Mouse (Mus musculus): ENCODE results near the gene Nup43. TPM values are rescaled to one million over a fixed set of nuclear protein-coding genes. Genes with fewer than 3 reads are reported as not detected.
A peak's percentile ranks its signal among the peaks of the same experiment; 100 is the strongest.

Gene Nup43
- polyA plus RNA-seq, 1 experiment from 2014 or later: 35.4 TPM

GRCm38 (mm10) chr10:7663159-7664026 is 3.9 kb upstream of the Nup43 start:
- Histone ChIP-seq H3K4me1 (ENCODE audit: control insufficient read depth in 2 of 2, insufficient read depth in 2 of 2, low read length in 2 of 2) (peaks cover 0 to 13% of the 10 kb centered on the region in 2 experiments; a peak in 2 of 4 replicates), H3K27me3 (ENCODE audit: control insufficient read depth, insufficient read depth, low read length) (no peaks in the 10 kb centered on the region), H3K9ac (ENCODE audit: low read length) (peak overlapping the region; percentile 88), H3K9me3 (ENCODE audit: control insufficient read depth, low read length) (no peaks in the 10 kb centered on the region), H3K36me3 (ENCODE audit: control insufficient read depth, insufficient read depth, low read length) (no peaks in the 10 kb centered on the region), H3K4me3 (ENCODE audit: control insufficient read depth in 1 of 2, insufficient read depth in 1 of 2, low read depth in 1 of 2, low read length in 2 of 2) (peak overlapping the region; percentile 72 to 96), H3K27ac (replicated peaks in 1 of 2; ENCODE audit: control insufficient read depth in 1 of 2, insufficient read depth in 1 of 2, low read depth in 2 of 2, low read length in 2 of 2) (peak overlapping the region; percentile 82 to 90), H3K4me2 (ENCODE audit: low read length) (peak overlapping the region; percentile 74)
- under 1% methylated on average over 64 of the region's 64 CpGs for WGBS
- peak; percentile 91 for ATAC-seq (ENCODE audit: insufficient number of reproducible peaks, insufficient read depth, low FRiP score, low read depth)

- Histone ChIP-seq H3K4me1 (ENCODE audit: control insufficient read depth in 2 of 2, insufficient read depth in 2 of 2, low read length in 2 of 2) (peaks cover 0 to 13% of the 10 kb centered on the region in 2 experiments; a peak in 2 of 4 replicates), H3K4me2 (ENCODE audit: low read length) (peak overlapping the region; percentile 74), H3K27ac (replicated peaks in 1 of 2; ENCODE audit: control insufficient read depth in 1 of 2, insufficient read depth in 1 of 2, low read depth in 2 of 2, low read length in 2 of 2) (peak overlapping the region in 1 of 2 experiments; percentile 90; a peak in 1 of 4 replicates), H3K4me3 (ENCODE audit: control insufficient read depth in 1 of 2, insufficient read depth in 1 of 2, low read depth in 1 of 2, low read length in 2 of 2) (peak overlapping the region; percentile 72 to 96; a peak in 3 of 4 replicates), H3K27me3 (ENCODE audit: control insufficient read depth, insufficient read depth, low read length) (no peaks in the 10 kb centered on the region), H3K36me3 (ENCODE audit: control insufficient read depth, insufficient read depth, low read length) (no peaks in the 10 kb centered on the region), H3K9me3 (ENCODE audit: control insufficient read depth, low read length) (no peaks in the 10 kb centered on the region), H3K9ac (ENCODE audit: low read length) (peak overlapping the region; percentile 88)
- ATAC-seq (ENCODE audit: insufficient number of reproducible peaks, insufficient read depth, low FRiP score, low read depth): no peak
- WGBS: 55% methylated on average over 6 of the region's 6 CpGs
These were observed 3.2 kb upstream of the Nup43 start for GRCm38 (mm10) chr10:7664027-7664526.

DNA sequence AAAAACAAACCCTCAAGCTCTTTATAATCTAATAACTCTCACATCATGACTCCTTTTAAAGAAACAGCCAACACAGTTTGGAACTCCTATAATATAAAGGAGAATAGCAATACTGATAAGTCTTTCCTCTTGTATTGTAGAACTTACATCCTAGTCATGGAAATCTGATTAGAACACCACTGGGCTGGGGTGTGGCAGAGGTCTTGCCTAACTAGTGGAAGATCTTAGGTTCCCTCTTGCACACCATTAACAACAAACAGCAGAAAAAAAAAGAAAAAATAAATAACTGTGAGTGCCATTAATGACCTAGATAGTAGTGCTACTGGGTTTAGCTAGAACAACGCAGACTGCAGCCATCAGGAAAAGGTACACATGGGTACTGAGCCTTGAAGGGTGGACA is 2.4 kb upstream of the Nup43 start:
- no peak overlapping the region for H3K4me2 ChIP-seq (ENCODE audit: low read length)
- ATAC-seq (ENCODE audit: insufficient number of reproducible peaks, insufficient read depth, low FRiP score, low read depth): no peak
- H3K27ac ChIP-seq (replicated peaks in 1 of 2; ENCODE audit: control insufficient read depth in 1 of 2, insufficient read depth in 1 of 2, low read depth in 2 of 2, low read length in 2 of 2): no peak overlapping the region
- no peaks in the 10 kb centered on the region for H3K9me3 ChIP-seq (ENCODE audit: control insufficient read depth, low read length)
- H3K36me3 ChIP-seq (ENCODE audit: control insufficient read depth, insufficient read depth, low read length): peaks cover 7% of the 10 kb centered on the region
- no peak overlapping the region for H3K4me3 ChIP-seq (ENCODE audit: control insufficient read depth in 1 of 2, insufficient read depth in 1 of 2, low read depth in 1 of 2, low read length in 2 of 2)
- no peaks in the 10 kb centered on the region for H3K27me3 ChIP-seq (ENCODE audit: control insufficient read depth, insufficient read depth, low read length)
- peaks cover 0 to 13% of the 10 kb centered on the region in 2 experiments; a peak in 2 of 4 replicates for H3K4me1 ChIP-seq (ENCODE audit: control insufficient read depth in 2 of 2, insufficient read depth in 2 of 2, low read length in 2 of 2)
- WGBS: 84% methylated on average over 1 of the region's 1 CpGs
- H3K9ac ChIP-seq (ENCODE audit: low read length): no peak overlapping the region

DNA sequence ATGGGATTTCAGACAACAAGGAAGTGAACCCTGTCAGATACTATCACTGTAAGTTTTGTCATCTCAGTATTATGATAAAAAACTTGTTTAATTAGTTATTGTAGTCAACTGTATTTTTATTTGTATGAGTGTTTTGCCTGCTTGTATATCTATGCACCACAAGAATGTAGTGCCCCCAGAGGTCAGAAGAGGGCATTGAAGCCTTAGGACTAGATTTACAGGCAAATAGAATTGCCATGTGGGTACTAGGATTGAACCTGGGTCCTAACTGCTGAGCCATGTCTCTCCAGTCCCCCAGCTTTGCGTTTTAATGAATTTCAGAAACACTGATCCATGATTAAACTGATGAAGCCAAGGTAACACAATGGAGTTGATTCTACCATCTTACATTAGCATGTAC is 6.4 kb downstream of the Nup43 start:
- H3K9me3 ChIP-seq (ENCODE audit: control insufficient read depth, low read length): no peaks in the 10 kb centered on the region
- no peak overlapping the region for H3K4me2 ChIP-seq (ENCODE audit: low read length)
- no peak overlapping the region for H3K9ac ChIP-seq (ENCODE audit: low read length)
- 57% methylated on average over 1 of the region's 1 CpGs for WGBS
- ATAC-seq (ENCODE audit: insufficient number of reproducible peaks, insufficient read depth, low FRiP score, low read depth): no peak
- H3K36me3 ChIP-seq (ENCODE audit: control insufficient read depth, insufficient read depth, low read length): peaks cover 76% of the 10 kb centered on the region
- no peaks in the 10 kb centered on the region for H3K27me3 ChIP-seq (ENCODE audit: control insufficient read depth, insufficient read depth, low read length)
- no peak overlapping the region for H3K4me3 ChIP-seq (ENCODE audit: control insufficient read depth in 1 of 2, insufficient read depth in 1 of 2, low read depth in 1 of 2, low read length in 2 of 2)
- no peak overlapping the region for H3K27ac ChIP-seq (replicated peaks in 1 of 2; ENCODE audit: control insufficient read depth in 1 of 2, insufficient read depth in 1 of 2, low read depth in 2 of 2, low read length in 2 of 2)
- no peaks in the 10 kb centered on the region for H3K4me1 ChIP-seq (ENCODE audit: control insufficient read depth in 2 of 2, insufficient read depth in 2 of 2, low read length in 2 of 2)

- peak; percentile 82 for ATAC-seq (ENCODE audit: insufficient number of reproducible peaks, insufficient read depth, low FRiP score, low read depth)
- Histone ChIP-seq H3K4me3 (ENCODE audit: control insufficient read depth in 1 of 2, insufficient read depth in 1 of 2, low read depth in 1 of 2, low read length in 2 of 2) (peak within 1 kb of the TSS; percentile 94 to 98), H3K4me1 (ENCODE audit: control insufficient read depth in 2 of 2, insufficient read depth in 2 of 2, low read length in 2 of 2) (peaks cover 6 to 29% of the 10 kb centered on the region in 2 experiments), H3K9me3 (ENCODE audit: control insufficient read depth, low read length) (no peaks in the 10 kb centered on the region), H3K27me3 (ENCODE audit: control insufficient read depth, insufficient read depth, low read length) (no peaks in the 10 kb centered on the region), H3K9ac (ENCODE audit: low read length) (peak within 1 kb of the TSS; percentile 99), H3K4me2 (ENCODE audit: low read length) (peak within 1 kb of the TSS; percentile 92), H3K36me3 (ENCODE audit: control insufficient read depth, insufficient read depth, low read length) (peaks cover 36% of the 10 kb centered on the region), H3K27ac (replicated peaks in 1 of 2; ENCODE audit: control insufficient read depth in 1 of 2, insufficient read depth in 1 of 2, low read depth in 2 of 2, low read length in 2 of 2) (peak within 1 kb of the TSS; percentile 98 to 99)
- WGBS: under 1% methylated on average over 55 of the region's 65 CpGs
These were observed 13.5 kb downstream of the Nup43 start, which contains the start of the genes Pcmt1 and Lats1 for GRCm38 (mm10) chr10:7680731-7681301. Gene Pcmt1 (minus strand): TSS chr10:7681136. Gene Lats1 (plus strand): TSS chr10:7681214.

DNA sequence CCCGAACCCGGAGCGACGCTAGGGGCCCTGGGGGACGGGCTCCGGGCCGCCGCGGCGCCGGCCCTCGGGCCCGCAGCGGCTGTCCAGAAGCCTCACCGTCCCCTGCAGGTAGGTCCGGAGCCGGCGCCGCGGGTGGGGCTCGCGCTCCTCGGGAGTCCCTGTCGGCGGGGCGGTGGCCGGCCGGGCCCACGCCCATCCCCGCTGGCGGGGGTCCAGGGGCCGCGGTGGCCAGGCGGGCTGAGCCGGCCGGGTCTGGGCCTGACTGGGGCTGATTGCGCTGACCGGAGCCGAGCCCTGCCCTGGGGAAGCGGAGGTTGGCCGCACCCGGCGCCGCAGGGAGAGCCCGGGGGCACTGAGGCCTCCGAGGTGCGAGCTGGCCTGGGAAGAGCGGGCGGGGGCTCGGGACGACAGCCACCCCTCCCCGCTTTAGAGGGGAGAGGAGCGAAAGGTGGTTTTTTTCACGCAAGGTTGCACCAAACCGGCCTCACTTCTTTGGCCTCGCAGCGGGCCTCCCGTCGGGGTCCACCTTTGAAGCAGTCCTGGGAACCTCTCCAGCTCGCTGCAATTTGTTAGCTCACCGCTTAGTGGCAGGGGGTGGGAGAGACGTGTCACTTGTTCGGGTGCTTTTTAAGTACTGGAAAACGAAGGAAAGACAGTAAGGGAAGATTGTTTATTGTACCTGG is 14.2 kb downstream of the Nup43 start:
- WGBS: under 1% methylated on average over 52 of the region's 64 CpGs
- peak; percentile 85 for ATAC-seq (ENCODE audit: insufficient number of reproducible peaks, insufficient read depth, low FRiP score, low read depth)
- no peaks in the 10 kb centered on the region for H3K9me3 ChIP-seq (ENCODE audit: control insufficient read depth, low read length)
- peak overlapping the region; percentile 92 for H3K4me2 ChIP-seq (ENCODE audit: low read length)
- peaks cover 6 to 32% of the 10 kb centered on the region in 2 experiments for H3K4me1 ChIP-seq (ENCODE audit: control insufficient read depth in 2 of 2, insufficient read depth in 2 of 2, low read length in 2 of 2)
- H3K4me3 ChIP-seq (ENCODE audit: control insufficient read depth in 1 of 2, insufficient read depth in 1 of 2, low read depth in 1 of 2, low read length in 2 of 2): peak overlapping the region; percentile 94 to 98
- no peaks in the 10 kb centered on the region for H3K27me3 ChIP-seq (ENCODE audit: control insufficient read depth, insufficient read depth, low read length)
- peak overlapping the region; percentile 98 to 99 for H3K27ac ChIP-seq (replicated peaks in 1 of 2; ENCODE audit: control insufficient read depth in 1 of 2, insufficient read depth in 1 of 2, low read depth in 2 of 2, low read length in 2 of 2)
- H3K9ac ChIP-seq (ENCODE audit: low read length): peak overlapping the region; percentile 99
- peaks cover 29% of the 10 kb centered on the region for H3K36me3 ChIP-seq (ENCODE audit: control insufficient read depth, insufficient read depth, low read length)

DNA sequence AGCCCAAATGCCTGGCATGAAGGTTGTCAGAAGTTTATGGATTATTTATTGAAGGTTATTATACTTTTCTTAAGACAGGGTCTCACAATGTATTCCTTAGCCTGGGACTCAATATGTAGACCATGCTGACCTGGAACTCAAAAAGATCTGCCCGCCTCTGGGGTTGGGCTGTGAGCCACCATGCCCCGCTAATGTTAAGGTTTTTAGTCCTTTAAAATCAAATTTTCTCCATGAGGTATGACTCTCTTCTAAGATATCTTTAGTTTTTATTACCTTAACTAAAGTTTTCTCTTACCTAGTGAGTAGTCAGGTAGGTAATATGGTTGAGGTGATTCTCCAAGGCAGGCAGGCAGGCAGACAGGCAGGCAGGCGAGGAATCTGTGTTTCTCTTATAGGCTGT is 14.9 kb downstream of the Nup43 start:
- Histone ChIP-seq H3K9ac (ENCODE audit: low read length) (peak overlapping the region; percentile 99), H3K36me3 (ENCODE audit: control insufficient read depth, insufficient read depth, low read length) (peaks cover 22% of the 10 kb centered on the region), H3K4me3 (ENCODE audit: control insufficient read depth in 1 of 2, insufficient read depth in 1 of 2, low read depth in 1 of 2, low read length in 2 of 2) (peak overlapping the region; percentile 94 to 98), H3K9me3 (ENCODE audit: control insufficient read depth, low read length) (no peaks in the 10 kb centered on the region), H3K4me2 (ENCODE audit: low read length) (peak overlapping the region; percentile 92), H3K27ac (replicated peaks in 1 of 2; ENCODE audit: control insufficient read depth in 1 of 2, insufficient read depth in 1 of 2, low read depth in 2 of 2, low read length in 2 of 2) (peak overlapping the region in 1 of 2 experiments; percentile 99; a peak in 3 of 4 replicates), H3K4me1 (ENCODE audit: control insufficient read depth in 2 of 2, insufficient read depth in 2 of 2, low read length in 2 of 2) (peaks cover 6 to 34% of the 10 kb centered on the region in 2 experiments), H3K27me3 (ENCODE audit: control insufficient read depth, insufficient read depth, low read length) (no peaks in the 10 kb centered on the region)
- 52% methylated on average over 3 of the region's 3 CpGs for WGBS
- no peak for ATAC-seq (ENCODE audit: insufficient number of reproducible peaks, insufficient read depth, low FRiP score, low read depth)

Data from heart, embryonic 14.5 days (tissue).